Mouse (Mus musculus): ENCODE results near the gene Zbtb20.

Zbtb20 gene

DNA sequence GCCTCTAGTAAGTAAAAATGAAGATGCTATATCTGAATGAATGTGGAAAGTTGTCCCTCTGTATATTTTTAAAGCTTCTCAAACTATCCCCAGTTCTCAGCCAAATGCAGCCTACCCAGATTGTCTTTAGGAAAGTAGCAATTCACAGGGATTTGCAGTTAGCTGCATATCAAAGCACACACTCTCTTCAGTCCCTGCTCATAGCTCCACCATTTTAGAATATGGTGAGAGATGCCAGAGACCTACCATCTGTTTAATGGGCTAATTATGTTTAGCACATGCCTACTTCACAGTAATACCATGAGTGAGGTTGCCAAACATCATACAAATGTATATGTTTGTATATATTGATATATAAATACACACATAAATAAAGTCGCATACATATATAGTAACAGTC is 676.8 kb downstream of the Zbtb20 start:
- no peak for DNase-seq (ENCODE audit: low read depth, low spot score)

DNA sequence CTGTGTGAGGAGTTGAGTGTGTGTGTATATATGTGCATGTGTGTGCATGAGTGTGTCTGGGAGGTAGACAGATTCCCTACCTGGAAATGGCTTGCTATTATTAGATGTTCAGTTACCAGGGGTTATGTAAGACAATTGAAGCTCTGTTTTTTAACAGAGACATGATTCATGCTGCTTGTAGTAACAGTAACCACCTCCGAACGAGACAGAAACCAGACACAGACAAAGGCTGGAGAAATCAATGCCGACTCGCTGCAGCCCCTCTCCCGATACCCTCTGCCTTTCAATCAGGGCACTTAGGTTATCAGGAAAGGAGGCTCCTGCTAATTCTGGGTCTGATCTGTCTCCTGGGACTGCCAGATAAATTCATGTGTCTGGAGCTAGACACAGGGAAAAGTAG is 681.7 kb downstream of the Zbtb20 start:
- no peak for DNase-seq (ENCODE audit: low read depth, low spot score)

DNA sequence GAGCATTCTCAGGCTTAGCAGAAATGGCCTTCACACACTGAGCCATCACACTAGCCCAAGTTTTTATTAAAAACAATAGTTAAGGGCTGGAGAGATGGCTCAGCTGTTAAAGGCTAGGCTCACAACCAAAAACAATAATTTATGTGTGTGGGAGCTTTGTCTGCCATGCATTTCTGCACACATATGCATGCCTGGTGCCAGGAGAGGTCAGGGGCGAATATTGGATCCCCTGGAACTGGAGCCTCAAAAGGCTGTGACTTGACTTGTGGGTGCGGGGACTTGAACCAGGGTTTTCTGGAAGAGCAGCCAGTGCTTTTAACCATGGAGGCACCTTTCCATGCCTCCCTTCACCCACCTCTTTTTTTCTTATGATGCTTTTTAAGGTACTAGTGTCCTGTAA is 685.6 kb downstream of the Zbtb20 start:
- DNase-seq (ENCODE audit: low read depth, low spot score) = no peak

DNA sequence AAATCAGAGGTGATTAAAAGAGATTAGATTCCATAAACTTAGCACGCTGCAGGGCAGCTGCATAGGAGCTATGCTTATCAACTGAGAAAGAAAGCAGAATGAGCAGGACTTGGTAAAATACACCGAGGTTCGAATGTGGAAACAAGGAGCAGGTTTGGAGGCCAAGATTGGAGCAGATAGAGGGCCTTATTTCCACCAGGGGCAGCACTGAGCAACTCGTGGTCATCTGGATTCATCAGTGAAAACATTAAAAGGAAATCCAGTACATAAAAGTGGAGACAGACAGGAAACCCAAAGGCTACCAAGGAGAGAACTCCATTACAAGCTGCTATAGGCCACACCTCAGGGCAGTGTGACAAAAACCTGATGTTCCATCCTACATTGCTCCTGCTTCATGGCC is 686.3 kb downstream of the Zbtb20 start:
- no peak for DNase-seq (ENCODE audit: low read depth, low spot score)

DNA sequence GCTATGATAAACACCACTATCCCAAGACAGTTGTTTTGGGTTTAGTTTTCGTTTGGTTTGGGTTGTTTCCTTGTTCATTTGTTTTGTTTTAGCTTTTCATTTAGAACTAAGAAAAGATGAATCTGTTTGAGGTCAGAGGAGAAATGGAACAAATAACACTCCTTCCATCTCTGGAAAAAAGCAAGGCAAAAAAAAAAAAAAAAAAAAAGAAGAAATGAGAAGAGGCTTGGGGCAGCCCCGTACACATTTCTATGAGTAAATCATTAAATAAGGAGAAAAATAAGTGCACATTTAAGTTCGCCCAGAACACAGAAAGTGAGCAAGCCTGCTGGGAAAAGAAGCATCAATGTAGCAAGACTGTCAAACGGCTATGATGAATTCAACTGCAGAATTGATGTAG is 690.2 kb downstream of the Zbtb20 start:
- DNase-seq (ENCODE audit: low read depth, low spot score) = no peak

DNA sequence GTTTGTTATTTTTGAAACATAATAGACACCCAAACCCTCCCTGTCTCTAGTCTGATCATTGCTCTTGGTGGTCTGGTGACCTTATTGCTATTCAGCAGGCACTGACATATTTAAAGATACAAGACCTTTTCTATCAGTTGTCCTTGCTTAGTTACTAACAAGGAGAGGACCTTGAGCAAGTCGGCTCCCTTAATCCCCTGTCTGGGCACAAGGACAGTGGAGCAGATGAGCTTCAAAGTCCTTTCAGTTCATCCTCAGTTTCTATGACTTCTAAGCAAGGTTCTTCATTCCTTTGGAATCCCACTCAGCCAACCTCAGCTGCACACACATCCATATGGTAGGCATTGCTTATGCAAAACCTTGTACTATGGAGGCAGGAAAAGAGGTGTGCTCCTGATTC is 690.8 kb downstream of the Zbtb20 start:
- no peak for DNase-seq (ENCODE audit: low read depth, low spot score)

DNA sequence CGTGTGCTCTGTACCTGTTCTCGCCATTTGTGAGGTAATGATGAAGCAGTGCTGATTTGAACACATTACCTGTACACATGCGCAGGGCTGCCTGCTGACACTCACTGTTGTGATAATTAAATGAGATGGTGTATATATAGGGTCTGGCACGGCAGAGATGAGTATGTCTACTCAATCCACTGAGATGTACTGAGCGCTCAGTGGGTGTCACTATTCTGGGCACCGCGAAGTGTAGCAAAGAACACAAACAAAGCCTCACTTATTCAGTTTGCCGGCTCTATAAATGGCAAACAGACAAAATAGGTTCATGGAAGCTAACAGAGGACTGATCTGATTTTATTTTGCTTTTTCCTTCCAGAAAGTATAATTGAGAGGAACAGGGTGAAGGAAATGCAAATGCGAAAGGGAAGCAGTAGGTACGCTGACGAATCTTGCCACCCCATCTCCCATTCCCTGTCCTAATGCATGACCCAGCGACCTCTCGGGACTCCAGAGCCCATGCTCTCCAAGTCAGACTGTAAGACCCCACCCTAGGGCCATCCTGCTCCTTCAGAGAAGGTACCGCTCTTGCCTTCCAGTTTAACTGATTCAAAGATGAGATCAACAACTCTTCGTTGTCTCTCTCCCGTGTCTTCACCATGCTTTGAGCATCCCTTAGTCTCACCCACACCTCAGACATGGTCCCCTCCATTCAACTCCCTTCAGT is 695.8 kb downstream of the Zbtb20 start:
- no peak for DNase-seq (ENCODE audit: low read depth, low spot score)

DNA sequence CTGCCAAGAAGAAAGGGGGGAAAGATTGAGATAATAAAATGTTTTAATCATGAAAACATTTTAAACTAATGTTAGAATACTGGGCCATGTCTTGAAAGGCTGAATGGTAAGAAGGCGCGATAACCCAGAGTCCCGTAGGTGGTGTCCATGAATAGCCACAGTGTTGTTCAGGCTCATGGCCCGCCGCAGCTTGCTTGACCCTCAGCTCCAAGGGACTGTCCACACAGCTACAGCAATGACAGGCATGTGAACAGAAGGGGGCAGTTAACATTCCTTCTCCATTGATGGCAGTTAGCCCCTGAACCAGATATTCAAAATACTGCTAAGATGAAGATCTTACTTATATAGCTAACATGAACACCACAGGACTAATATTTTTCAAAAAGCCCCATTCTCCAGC is 696.5 kb downstream of the Zbtb20 start:
- DNase-seq (ENCODE audit: low read depth, low spot score) = no peak

DNA sequence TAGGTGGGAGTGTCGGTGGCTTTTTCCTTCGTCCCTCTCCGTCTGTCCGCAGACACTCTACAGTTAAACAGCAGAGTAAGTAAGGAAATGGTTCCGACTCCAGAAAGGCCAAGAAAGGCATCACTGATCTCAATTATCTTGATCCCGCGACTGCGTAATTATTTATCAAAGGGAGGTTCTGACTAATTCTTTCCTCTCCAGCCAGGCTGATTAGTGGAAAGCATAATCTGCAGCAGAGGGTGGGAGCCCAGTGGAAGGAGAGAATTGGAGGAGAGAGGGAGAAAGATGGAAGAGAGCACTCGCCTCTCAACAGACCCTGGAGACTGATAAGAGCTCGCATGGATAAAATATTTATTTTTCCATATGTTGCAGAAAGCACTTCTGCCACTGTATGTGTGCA is 697.1 kb downstream of the Zbtb20 start:
- no peak for DNase-seq (ENCODE audit: low read depth, low spot score)

DNA sequence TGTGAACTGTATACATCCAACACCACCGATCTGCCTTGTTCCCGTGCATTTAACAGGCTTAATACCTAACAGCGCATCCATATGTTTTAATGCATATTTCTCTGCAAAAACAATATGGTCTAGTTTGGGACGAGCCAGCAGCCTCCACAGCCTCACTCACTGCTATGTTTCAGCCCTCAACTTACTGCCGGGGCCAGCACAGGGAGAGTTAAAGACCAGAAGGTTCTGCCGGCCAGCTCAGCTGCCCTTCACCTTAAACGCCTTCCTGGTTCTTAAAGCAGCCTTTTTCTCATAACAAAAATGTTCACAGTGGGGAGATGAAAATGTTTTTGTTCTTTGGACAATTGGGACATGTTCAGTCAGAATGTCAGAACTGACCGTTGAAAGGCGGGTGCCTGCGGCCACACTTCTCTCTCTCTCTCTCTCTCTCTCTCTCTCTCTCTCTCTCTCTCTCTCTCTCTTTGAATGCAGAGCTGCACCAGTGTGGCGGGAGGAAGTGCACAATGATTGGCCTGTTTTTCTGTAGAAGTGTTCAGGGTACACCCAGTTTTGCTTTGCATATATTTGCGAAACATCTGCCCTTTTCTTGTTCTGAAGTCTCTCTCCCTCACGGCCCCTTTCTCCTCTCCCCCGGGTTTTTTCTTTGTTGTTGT is 697.6 kb downstream of the Zbtb20 start:
- no peak for DNase-seq (ENCODE audit: low read depth, low spot score)

DNA sequence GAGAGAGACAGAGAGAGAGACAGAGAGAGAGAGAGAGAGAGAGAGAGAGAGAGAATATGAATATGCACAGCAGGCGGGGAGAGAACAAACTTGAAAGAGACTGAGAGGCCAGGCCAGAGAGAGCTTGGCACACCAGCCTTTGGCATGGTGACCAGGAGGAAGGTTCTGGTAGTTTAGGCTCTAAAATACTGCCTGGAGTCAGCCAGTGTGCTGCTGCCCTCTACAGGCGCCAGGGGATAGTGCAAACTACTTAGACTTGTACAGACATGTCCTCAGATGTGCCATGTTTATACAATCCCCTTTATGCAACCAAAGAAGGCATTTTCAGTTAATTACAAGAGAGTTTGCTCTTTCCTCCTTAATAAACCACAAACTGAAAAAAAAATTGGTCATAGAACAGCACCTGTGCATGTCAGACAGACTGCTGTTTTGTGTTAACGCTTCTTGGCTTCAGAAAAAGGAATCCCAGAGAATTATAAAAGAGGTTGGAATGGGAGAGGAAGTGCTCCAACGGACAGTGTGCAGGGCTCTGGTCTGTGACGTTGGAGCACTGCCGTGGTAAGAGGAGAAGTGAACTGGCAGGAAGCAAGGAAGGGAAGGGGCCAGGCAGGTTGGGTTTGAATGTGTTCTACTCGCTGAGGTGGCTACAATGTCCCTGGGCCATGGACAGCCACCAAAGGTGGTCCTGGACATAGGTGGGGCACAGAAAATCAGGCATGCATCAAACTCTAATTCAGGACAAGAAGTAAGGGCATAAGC is 698.5 kb downstream of the Zbtb20 start:
- DNase-seq (ENCODE audit: low read depth, low spot score) = peak; percentile 78

DNA sequence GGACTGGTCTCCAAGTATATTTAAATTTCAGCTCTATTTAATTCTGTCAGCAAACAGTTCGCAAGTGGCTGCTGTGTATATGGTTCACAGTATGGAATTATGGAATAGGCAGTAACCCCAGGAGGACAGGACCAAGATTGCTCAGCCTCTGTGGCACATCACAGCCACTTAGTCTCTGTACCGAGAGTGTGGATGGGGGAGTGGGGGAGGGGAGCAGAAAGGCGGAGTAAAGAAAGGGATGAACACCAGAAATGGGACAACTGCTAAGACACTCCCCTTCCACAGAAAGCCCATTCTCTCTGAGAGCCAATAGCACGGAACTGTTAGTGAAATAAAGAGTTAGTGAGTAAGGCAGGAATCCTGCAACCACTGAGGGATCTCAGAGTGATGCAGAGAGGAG is 699.4 kb downstream of the Zbtb20 start:
- DNase-seq (ENCODE audit: low read depth, low spot score) = no peak

DNA sequence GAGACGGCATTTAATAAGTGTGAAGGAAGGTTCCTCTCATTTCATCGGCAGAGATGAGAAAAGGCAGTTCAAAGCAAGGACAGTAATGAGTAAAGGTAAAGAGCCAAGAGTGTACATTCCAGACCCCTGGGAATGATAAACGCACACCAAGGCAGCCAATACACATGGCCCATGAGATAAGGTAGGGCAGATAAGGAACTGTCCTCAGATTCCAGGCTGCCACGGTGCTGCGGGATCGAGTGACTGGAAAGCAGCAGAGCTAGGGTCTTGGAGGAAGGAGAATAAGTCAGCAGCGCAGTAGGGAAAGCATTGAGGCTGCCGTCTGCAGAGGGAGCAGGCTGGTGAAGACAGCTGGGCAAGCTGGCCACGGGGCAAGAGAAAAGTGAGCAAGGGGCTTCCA is 699.8 kb downstream of the Zbtb20 start:
- DNase-seq (ENCODE audit: low read depth, low spot score) = no peak

DNA sequence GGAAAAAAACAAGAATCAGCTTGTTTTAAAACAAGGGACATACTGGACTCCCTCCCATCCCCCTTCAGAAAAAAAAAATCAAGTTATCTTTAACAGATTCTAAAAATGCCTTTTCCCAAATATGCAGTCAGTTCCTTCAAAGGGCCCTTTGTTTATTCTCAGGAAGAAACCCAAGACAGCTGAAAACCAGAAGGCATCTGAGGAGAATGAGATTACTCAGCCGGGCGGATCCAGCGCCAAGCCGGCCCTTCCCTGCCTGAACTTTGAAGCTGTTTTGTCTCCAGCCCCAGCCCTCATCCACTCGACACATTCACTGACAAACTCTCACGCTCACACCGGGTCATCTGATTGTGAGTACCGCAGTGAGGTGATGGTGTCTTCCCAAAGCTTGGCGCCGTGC is 701.7 kb downstream of the Zbtb20 start:
- DNase-seq (ENCODE audit: low read depth, low spot score) = no peak

DNA sequence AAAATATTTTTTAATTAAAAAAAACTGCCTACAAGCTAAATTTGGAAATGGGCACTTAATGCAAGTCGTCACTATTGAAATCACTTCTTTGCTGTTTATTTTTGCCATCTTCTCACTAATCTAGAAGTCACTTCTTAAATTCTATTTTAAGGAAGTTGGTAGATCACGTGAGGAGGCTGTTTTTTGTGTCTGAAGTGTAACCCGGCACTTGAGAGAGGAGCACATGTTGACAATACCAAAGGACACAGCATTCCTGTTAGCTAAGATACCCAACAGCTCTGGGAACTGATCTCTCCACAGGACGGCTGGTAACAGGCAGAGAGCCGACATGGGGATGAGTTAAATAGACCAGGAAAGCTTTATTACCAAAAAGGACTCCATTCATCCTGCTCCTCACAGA is 702.7 kb downstream of the Zbtb20 start:
- no peak for DNase-seq (ENCODE audit: low read depth, low spot score)

DNA sequence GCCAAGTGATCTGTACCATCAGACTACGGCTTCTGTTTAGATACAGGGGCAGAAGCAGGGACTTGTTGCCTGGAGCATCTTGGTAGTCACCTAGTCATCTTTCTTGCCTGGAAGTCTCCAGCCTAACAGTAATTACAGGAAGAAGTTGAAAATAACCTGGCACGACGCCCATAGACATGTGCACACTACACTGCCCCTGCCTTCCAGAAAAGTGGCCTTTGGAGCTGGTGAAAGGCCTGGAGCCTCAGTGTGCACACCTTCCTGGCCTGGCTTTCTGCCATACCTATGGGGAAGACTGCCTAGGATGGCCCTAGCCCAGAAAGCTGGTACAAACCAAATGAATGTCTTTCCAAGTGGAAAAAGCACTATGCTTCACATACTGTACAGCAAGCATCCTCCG is 703.4 kb downstream of the Zbtb20 start:
- DNase-seq (ENCODE audit: low read depth, low spot score) = no peak

DNA sequence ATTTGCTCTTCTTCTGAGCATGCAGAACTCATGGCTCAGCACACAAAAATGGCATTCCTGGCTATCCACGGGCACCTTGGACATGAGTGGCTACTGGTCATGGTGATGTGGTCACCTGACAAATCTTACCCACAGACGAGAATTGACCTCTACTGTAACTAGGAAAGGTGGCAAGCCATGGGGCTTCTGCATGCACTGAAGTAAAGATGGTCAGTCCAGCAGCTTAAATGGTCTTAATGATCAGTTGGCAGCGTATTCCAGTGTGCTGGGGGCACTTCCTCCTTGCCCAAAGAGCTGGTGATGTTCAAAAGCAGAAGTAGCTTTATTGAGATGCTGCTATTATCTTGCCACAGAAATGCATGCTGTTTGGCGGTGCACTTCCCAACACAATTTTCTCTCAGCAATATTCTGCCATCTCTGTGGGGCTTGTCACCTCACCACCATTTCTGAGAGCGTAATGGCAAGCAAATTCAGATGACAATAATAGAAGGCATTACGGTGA is 704.7 kb downstream of the Zbtb20 start:
- no peak for DNase-seq (ENCODE audit: low read depth, low spot score)

DNA sequence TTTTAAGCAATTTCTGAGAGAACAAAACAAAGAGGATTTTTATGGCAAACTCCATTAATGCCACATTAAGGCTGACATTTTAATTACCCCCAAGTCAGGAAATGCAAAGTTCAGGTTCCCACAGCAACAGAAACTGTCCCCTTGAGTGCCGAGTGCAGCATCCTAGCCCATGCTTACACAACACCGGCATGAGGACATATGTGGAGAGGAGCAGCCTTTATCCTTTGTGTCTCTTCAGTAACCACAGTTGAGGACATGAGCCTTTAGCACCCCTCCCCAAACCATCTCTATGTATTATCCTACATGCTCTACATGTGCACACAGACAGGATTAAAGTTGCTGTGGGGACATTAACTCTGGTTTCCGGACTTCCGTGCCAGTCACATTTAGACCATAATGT is 705.9 kb downstream of the Zbtb20 start:
- no peak for DNase-seq (ENCODE audit: low read depth, low spot score)

DNA sequence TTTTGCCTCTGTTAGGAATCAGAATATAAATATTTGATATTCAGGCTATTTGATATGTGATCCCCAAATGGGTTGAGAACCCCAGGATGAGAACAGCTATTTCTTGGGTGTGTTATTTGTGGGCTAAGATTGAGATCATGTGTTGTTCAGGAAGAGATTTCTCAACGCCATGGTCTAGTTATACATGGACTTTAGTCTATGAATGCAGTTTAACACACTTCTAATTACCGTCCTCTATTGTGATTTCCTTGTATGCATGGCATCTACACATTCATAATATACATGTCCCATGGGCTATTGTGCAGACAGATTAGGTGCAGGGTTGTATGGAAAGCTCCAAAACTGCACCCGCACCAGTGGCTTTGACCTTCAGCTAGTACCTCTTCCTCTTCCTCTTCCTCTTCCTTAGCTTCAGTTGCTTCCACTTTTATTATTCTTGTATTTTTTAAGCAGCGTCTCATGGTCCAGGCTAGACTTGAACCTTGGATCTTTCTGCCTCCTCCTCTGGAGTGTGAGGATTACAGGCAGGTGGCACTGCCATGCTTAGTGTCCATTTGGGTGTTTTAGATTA is 711.3 kb downstream of the Zbtb20 start:
- DNase-seq (ENCODE audit: low read depth, low spot score) = no peak

DNA sequence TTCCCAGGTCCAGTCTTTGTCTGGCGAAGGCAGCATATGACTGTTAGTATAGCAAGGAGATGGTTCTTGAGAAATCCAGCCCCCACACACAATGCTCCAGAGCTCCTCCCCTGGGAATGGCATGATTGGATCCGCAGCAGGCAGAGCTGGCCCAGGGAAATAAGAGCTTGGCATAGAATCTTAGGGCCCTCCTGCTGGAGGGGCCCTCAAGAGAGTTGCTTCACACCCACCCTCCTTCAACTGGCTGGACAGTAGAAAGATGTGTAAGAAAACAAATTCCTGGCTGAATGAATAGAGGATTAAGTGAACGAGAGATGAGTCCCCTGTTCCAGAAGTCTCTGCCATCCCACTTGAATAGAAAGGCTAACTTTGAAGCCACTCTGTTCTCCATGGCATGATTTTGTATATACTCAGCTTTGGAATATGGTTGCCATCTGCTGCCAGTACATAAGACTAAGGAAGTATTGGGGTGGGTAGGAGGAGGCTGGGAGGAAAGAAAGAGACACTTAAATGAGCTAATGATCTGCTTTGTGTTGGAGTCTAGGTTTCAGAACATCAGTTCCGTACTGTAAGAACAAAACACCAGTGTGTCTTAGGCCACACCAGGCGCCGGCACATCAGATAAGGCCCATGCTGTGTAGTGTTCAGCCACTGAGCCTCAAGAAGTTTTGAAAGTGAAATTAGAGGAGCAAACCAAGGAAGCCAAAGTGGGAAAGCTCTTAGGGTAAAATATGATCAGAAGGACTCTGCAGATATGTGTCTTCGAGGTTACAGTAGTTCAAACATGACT is 715.2 kb downstream of the Zbtb20 start:
- DNase-seq (ENCODE audit: low read depth, low spot score) = no peak

DNA sequence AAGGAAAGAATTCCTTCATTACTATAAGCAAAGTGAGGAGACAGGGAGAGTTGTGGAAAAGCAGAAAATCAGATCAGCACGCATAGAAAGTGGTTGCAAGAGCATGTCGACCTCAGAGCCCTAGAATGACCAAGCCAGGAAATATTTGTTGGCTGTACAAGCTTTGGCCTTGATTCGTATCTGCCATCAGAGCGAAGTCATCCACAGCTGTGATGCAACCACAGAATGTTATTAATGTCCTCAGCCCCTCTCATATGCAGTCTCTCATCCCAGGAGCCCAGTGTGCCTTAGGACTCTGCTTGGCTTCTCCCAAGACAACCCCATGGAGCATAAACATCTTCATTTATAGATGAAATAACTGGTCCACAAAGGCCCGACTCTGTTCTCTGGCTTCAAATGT is 716.4 kb downstream of the Zbtb20 start:
- no peak for DNase-seq (ENCODE audit: low read depth, low spot score)

DNA sequence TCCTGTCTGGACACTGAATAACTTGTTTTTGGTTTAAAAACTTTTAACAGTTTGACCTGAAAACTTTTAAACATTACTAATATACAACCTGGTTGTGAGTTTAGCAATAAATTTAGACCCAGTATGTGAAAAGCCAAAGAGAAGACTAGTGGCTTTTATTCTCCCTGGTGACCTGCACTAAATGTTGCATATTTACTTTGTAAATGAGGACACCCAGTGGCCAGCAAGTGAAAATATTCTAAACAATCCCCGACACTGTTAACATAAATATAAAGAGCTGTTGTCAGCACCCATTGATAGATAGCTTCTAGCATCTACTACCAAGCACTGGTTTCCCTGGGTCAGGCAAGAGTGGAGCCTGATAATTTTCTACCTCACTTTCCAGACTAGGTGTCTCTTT is 717.1 kb downstream of the Zbtb20 start:
- no peak for DNase-seq (ENCODE audit: low read depth, low spot score)

All from forelimb bud, embryonic 11.5 days (tissue).